Mouse (Mus musculus): ENCODE data around the gene Celsr2.

DNA sequence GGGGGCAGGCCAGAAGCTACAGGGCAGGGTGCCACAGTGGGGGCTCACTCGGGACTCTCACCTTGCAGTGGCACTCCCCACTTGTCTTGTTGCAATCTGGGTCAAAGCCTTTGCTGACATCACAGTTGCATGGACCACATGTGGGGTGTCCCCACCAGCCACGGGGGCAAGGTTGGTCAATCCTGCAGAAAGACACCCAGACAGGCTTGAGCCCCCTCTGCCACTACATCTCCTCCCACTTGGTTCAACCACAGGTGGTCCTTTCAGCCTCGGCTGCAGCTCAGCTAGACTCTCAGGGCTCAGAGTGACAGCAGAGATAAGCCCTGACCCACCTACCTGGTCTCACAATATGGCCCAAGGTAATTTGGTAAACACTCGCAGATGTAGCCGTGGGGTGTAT, 14.9 kb downstream of the Celsr2 start:
- TF ChIP-seq CTCF (IDR thresholded peaks at IDR 0.05; ENCODE audit: low read depth) (no peak), EP300 (IDR thresholded peaks at IDR 0.05; ENCODE audit: low read depth) (no peak)

Data from heart, postnatal 0 days (tissue).